Mouse (Mus musculus): ENCODE measurements around the gene Upk3b.
"Not testable (repeated sequence)": the region's sequence is repeated elsewhere in the genome, so short reads cannot be mapped to it uniquely, and the experiment has no call there.

The Upk3b gene

GRCm38 (mm10) chr5:136035285-136035684, 3.0 kb upstream of the Upk3b start:
- no peak for DNase-seq (ENCODE audit: low read depth)

DNA sequence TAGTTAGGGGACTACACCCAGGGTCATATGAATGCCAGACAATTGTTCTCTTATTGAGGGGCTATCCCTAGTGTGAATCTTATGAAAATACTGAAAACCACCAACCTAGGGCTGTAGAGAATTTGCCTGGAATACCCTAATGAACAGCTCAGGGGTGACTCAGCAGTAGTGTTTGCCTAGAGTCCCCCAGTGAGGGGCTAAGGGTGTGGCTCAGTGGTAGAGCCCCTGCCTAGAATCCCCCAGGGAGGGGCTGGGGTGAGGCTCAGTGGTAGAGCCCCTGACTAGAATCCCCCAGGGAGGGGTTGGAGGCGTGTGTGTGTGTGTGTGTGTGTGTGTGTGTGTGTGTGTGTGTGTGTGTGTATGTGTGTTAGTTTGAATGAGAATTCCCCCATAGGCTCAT, 1.6 kb upstream of the Upk3b start:
- no peak for DNase-seq (ENCODE audit: low read depth)

- no peak for DNase-seq (ENCODE audit: low read depth)
These were observed 1.9 kb downstream of the Upk3b start for GRCm38 (mm10) chr5:136040210-136040609.

DNA sequence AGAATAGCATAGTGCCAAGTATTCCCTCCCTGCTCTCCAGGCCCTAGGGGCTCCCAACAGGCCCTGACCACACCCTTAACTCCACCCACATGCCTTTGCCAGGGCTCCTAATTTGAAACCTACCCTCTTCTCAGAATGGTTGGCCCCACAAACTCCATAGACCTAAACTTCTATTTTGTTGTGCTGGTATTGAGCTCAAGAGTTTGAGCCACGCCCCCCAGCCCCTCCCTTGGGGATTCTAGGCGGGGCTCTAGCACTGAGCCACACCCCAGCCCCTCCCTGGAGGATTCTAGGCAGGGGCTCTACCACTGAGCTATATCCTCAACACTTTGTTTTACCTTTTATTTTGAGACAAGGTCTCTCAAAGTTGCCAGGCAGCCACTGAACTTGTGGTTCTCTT, 3.0 kb downstream of the Upk3b start:
- DNase-seq (ENCODE audit: low read depth) = no peak

DNA sequence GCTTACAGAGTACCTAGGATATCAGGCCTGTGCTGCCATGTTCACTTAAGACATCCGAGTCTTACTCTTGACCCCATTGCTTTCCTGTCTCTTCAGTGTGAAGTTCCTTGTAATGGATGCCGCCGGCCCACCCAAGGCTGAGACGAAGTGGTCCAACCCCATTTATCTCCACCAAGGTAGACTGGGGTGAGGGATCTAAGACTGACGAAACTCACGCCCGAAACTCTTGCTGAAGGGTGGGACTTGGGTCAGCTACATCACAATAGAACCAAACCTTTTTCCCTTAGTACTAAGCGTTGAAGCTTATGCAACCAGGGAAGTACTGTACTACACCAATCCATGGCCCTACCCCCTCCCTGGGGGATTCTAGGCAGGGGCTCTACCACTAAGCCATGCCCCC, 3.4 kb downstream of the Upk3b start:
- DNase-seq (ENCODE audit: low read depth) = no peak

DNA sequence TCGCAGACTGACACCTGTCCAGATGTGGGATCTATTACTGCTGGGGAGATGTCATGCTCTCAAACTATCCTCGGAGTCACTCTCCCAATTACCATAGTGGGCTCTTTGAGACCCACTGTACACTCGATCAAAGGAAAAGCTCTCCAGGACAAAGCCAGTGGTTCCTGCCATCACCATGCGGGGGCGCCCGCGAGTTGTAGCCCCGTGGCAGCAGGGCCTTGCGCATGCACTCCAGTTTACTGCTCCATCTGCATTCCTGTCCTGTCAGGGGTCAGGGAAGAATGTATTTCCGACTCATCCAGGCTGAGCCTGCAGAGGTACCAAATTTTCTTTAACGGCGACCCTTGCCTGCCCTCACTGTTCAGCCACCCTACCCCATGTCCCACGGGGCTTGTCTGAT, 6.6 kb downstream of the Upk3b start:
- peak; percentile 34 for DNase-seq (ENCODE audit: low read depth)

GRCm38 (mm10) chr5:136045408-136045807, 7.1 kb downstream of the Upk3b start:
- peak; percentile 44 for DNase-seq (ENCODE audit: low read depth)

DNA sequence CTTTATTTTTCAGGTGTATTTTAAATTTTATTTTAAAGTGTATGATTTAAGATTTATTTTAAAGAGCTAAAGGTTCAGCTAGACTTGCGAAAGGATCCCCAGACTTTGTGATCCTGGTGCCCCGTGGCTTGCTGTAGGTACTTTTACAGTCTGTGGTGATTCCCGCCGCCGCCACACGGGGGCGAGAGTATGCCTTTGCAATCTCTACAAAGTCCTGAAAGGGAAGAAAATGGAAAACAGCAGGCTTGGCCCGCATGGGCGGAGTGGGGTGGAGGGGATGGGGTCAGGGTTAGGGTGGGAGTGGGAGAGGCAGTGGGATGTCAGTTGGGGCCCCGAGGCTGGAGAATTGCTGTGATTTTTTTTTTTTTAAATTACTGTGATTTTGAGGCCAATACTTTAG, 7.7 kb downstream of the Upk3b start:
- DNase-seq (ENCODE audit: low read depth) = peak; percentile 86

DNA sequence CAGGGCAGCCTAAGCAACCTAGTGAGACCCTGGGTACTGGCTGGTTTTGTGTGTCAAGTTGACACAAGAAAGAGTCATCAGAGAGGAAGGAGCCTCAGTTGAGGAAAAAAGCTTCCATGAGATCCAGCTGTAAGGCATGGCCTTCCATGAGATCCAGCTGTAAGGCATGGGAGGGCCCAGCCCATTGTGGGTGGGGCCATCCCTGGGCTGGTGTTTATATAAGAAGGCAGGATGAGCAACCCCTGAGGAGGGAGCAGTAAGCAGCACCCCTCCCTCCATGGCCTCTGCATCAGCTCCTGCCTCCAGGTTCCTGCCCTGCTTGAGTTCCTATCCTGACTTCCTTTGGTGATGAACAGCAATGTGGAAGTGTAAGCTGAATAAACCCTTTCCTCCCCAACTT, 10.2 kb downstream of the Upk3b start:
- DNase-seq (ENCODE audit: low read depth) = not testable (repeated sequence)

GRCm38 (mm10) chr5:136049926-136050325, 11.6 kb downstream of the Upk3b start:
- no peak for DNase-seq (ENCODE audit: low read depth)

- no peak for DNase-seq (ENCODE audit: low read depth)
These were observed 13.2 kb downstream of the Upk3b start for GRCm38 (mm10) chr5:136051231-136052085.

GRCm38 (mm10) chr5:136052861-136053655, 14.8 kb downstream of the Upk3b start:
- DNase-seq (ENCODE audit: low read depth) = no peak

GRCm38 (mm10) chr5:136054301-136055077, 16.2 kb downstream of the Upk3b start, which contains the start of gene Upk3bl:
Upk3bl (plus strand) TSS chr5:136054492.
- no peak for DNase-seq (ENCODE audit: low read depth)

GRCm38 (mm10) chr5:136056062-136056461, 17.8 kb downstream of the Upk3b start:
- DNase-seq (ENCODE audit: low read depth) = no peak

- DNase-seq (ENCODE audit: low read depth) = no peak
These were observed 18.8 kb downstream of the Upk3b start for GRCm38 (mm10) chr5:136057085-136057484.

DNA sequence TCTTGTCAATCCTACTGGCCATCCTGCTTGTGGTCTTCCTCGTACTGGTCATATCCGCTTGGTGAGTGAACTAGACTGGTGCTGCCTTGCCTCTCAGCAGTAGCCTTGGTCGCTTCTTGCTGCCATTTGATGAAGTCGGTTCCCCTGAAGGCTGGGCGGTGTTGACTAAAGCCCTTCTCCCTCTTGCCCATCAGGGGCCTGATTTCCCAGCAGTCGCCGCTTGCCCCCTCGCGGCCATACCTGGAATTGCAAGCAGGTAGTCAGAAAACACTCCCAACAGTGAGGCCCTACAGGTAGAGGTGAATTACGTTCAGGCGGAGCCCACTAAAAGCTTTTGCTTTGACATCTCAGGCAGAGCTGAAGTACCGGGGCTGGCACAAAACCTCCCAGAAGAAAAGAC, 23.3 kb downstream of the Upk3b start:
- DNase-seq (ENCODE audit: low read depth) = peak; percentile 73

DNA sequence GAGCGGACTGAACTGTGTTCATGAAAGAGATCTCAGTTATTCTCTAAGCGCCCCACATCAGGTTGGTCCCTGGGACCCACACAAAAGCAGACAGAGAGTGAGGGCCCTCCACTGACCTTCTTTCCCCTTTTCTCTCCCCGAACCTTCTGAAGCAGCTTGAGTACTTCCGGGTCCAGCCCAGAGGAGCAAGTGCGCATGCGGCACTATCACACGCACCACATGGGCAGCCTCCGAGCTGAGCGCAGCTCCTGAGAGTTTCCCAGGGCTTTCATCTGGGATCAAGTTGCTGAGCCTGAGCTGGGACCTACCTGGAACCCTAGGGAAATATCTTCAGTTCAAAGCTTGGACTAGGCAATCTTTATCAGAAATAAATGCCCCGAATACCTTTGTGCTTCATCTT, 25.6 kb downstream of the Upk3b start:
- DNase-seq (ENCODE audit: low read depth) = no peak

DNA sequence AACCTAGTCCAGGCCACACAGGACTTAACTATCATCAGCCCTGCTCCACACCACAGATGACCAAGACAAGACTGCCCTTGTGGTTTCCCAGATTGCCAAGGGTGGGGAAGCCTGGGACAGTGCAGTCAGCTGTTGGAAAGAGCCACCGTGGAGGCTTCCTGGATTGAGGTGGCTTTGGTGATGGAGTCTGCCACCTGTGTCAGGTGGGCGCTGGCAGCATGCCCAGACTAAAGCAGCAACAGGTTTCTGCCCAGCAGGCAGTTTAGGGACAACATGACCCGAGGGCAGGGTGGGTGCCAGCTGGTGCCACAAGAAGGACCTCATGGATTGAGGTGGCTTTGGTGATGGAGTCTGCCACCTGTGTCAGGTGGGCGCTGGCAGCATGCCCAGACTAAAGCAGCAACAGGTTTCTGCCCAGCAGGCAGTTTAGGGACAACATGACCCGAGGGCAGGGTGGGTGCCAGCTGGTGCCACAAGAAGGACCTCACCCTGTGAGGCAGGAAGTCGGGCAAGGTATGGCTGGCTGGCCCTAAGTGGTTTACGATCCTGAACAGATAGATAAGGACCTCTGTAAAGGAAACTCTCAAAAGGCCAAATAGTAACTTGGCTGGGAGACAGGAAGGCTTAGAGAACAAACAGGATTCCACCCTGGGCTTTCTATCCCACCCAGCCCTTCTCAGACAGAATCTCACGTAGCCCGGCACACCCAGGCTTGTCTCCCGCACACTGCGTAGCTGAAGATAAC, 28.3 kb downstream of the Upk3b start:
- not testable (repeated sequence) for DNase-seq (ENCODE audit: low read depth)

DNA sequence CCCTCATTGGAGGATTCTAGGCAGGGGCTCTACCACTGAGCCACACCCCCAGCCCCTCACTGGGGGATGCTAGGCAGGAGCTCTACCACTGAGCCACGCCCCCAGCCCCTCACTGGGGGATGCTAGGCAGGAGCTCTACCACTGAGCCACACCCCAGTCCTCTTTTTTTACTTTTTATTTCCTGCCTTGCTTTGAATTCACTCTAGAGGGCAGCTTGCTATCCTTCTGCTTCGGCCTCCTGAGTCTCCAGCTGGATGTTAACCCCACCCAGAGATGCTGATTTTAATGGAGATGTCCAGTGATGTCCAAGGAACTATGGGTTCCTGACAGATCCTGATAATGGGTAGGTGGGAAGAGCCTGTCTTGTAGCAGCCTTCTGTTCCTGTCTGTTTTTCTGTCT, 31.1 kb downstream of the Upk3b start:
- DNase-seq (ENCODE audit: low read depth) = no peak

DNA sequence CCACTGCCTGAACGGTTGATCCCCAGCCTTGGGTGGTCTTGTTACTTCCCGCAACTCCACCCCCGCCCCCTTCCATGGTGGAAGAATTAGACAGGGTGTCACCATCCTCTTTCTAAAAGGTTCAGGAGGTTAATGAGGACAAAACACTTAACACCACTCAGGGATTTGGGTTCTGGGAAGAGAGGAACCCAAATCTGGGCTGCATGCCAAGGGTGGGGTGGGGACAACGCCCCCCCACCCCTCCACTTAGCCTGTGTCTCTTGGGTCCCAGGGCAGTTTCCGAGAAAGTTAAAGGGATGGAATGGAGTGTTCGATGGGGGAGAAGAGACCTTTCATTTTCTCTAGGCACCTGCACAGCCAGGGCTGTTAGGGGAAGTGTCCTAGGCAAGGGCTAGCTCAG, 34.8 kb downstream of the Upk3b start:
- no peak for DNase-seq (ENCODE audit: low read depth)

- DNase-seq (ENCODE audit: low read depth) = no peak
These were observed 35.2 kb downstream of the Upk3b start for GRCm38 (mm10) chr5:136073526-136073925.

- no peak for DNase-seq (ENCODE audit: low read depth)
These were observed 36.8 kb downstream of the Upk3b start for GRCm38 (mm10) chr5:136075076-136075475.
